Mouse (Mus musculus): Measurements from ENCODE around the gene 1110051M20Rik. TPM values are rescaled to one million over a fixed set of nuclear protein-coding genes. Genes with fewer than 3 reads are reported as not detected.

Gene 1110051M20Rik
- polyA plus RNA-seq, 1 experiment from 2014 or later = 161 TPM

GRCm38 (mm10) chr2:91329996-91330738 lies 114.3 kb downstream of the 1110051M20Rik start:
- Histone ChIP-seq H3K9ac (no peak overlapping the region), H3K4me1 (replicated peaks) (peaks cover 42% of the 10 kb centered on the region), H3K27me3 (no peaks in the 10 kb centered on the region), H3K9me3 (no peaks in the 10 kb centered on the region), H3K27ac (replicated peaks) (no peak overlapping the region), H3K36me3 (no peaks in the 10 kb centered on the region), H3K4me2 (no peak overlapping the region), H3K4me3 (no peak overlapping the region)
- ATAC-seq (ENCODE audit: low FRiP score, low read depth) = no peak
- WGBS = 46% methylated on average over 8 of the region's 8 CpGs

DNA sequence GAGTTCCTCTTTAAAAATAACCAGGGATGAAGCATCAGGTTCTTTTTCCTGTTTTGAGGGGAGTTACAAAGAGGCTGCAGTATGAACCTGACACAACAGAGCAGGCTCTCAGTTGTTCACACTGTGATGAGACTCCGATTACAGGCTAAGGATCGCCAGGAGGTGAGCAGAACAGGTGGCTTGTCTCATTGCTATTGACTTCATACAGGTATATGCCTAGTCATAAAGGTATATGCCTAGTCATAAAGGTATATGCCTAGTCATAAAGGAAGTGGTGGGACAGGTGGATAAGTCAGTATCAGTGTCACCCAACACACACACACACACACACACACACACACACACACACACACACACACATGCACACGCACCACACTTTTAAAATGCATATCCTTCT lies 115.8 kb downstream of the 1110051M20Rik start:
- ATAC-seq (ENCODE audit: low FRiP score, low read depth) = no peak
- H3K9ac ChIP-seq = no peak overlapping the region
- 81% methylated on average over 3 of the region's 3 CpGs for WGBS

GRCm38 (mm10) chr2:91327968-91328728 lies 116.4 kb downstream of the 1110051M20Rik start:
- H3K36me3 ChIP-seq = no peaks in the 10 kb centered on the region
- WGBS = 21% methylated on average over 12 of the region's 12 CpGs
- H3K4me3 ChIP-seq = no peak overlapping the region
- no peaks in the 10 kb centered on the region for H3K9me3 ChIP-seq
- no peak overlapping the region; the same call in 1 of the 2 replicates for H3K4me2 ChIP-seq
- H3K9ac ChIP-seq = no peak overlapping the region
- no peaks in the 10 kb centered on the region for H3K27me3 ChIP-seq
- peaks cover 53% of the 10 kb centered on the region for H3K4me1 ChIP-seq (replicated peaks)
- peak overlapping the region; percentile 61 for H3K27ac ChIP-seq (replicated peaks)
- ATAC-seq (ENCODE audit: low FRiP score, low read depth) = peak; percentile 85

More for the DNA sequence above, 115.8 kb downstream of the 1110051M20Rik start:
- peak overlapping the region; percentile 61 for H3K27ac ChIP-seq (replicated peaks)
- H3K9me3 ChIP-seq = no peaks in the 10 kb centered on the region
- H3K27me3 ChIP-seq = no peaks in the 10 kb centered on the region
- H3K4me2 ChIP-seq = no peak overlapping the region; the same call in 1 of the 2 replicates
- no peak overlapping the region for H3K4me3 ChIP-seq
- no peaks in the 10 kb centered on the region for H3K36me3 ChIP-seq
- peaks cover 53% of the 10 kb centered on the region for H3K4me1 ChIP-seq (replicated peaks)

GRCm38 (mm10) chr2:91326746-91327350 lies 117.7 kb downstream of the 1110051M20Rik start:
- Histone ChIP-seq H3K4me3 (no peak overlapping the region), H3K4me2 (no peak overlapping the region), H3K36me3 (no peaks in the 10 kb centered on the region), H3K4me1 (replicated peaks) (peaks cover 53% of the 10 kb centered on the region), H3K27me3 (no peaks in the 10 kb centered on the region), H3K27ac (replicated peaks) (no peak overlapping the region; the same call in 1 of the 2 replicates), H3K9me3 (no peaks in the 10 kb centered on the region), H3K9ac (no peak overlapping the region)
- no peak for ATAC-seq (ENCODE audit: low FRiP score, low read depth)
- WGBS = 80% methylated on average over 13 of the region's 13 CpGs

DNA sequence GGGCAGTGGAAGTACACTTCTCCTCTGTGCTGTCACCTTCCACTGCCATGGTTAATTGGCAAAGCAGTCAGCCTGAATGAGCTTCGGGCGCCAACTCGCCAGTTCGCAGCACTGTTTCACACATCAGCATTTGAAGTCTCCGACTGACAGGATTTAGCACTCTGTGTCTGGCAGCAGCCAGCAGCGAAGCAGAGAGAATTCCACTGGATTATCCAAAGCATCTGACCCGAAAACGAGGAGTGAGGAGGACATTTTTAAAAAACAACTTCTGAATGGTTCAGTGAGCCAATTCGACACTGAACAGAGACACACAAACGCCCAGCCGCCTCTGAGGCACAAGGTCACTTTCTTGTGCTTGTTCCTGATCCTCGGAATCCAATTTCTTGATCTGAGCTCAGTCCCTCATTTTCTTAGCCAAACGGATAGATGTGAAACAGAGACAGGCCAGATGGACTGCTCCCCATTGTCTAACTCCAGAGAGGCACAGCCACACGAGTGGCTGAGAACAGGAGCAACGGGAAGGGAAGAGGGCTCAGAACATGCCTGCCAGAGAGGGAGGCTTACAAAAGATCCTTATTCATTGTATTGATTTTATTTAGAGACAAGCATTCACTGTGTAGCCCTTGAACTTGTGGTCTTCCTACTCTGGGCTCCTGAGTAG lies 119.6 kb downstream of the 1110051M20Rik start:
- no peaks in the 10 kb centered on the region for H3K9me3 ChIP-seq
- no peaks in the 10 kb centered on the region for H3K27me3 ChIP-seq
- H3K9ac ChIP-seq = no peak overlapping the region
- WGBS = 35% methylated on average over 15 of the region's 15 CpGs
- ATAC-seq (ENCODE audit: low FRiP score, low read depth) = no peak
- H3K4me1 ChIP-seq (replicated peaks) = peaks cover 40% of the 10 kb centered on the region
- H3K36me3 ChIP-seq = no peaks in the 10 kb centered on the region
- H3K4me2 ChIP-seq = peak overlapping the region; percentile 5; the same call in 1 of the 2 replicates
- H3K27ac ChIP-seq (replicated peaks) = peak overlapping the region; percentile 70
- no peak overlapping the region for H3K4me3 ChIP-seq

DNA sequence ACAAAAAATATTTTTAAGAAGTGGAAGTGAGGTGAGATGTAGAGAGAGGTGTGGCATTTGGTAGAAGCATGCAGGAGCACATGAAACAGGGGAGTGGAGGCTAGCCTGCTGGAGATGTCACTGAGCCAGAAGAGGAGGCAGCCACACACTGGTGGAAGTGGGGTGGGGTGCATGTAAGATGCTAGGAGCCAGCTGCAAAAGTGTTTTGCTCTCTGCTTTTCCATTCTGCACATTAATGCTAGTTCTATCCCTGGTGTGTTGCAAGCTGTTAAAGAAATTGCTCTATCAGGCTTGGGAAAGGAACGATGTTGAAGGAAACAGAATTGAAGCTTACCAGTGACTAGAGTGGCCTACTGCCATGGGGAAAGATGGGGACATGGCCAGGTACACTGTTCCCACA lies 120.2 kb downstream of the 1110051M20Rik start:
- H3K4me1 ChIP-seq (replicated peaks) = peaks cover 35% of the 10 kb centered on the region
- no peak overlapping the region for H3K9ac ChIP-seq
- peak overlapping the region; percentile 70 for H3K27ac ChIP-seq (replicated peaks)
- peak overlapping the region; percentile 5; the same call in 1 of the 2 replicates for H3K4me2 ChIP-seq
- ATAC-seq (ENCODE audit: low FRiP score, low read depth) = no peak
- H3K9me3 ChIP-seq = no peaks in the 10 kb centered on the region
- WGBS = 25% methylated on average over 1 of the region's 1 CpGs
- no peaks in the 10 kb centered on the region for H3K27me3 ChIP-seq
- H3K4me3 ChIP-seq = no peak overlapping the region
- no peaks in the 10 kb centered on the region for H3K36me3 ChIP-seq

GRCm38 (mm10) chr2:91322490-91322889 lies 122.0 kb downstream of the 1110051M20Rik start:
- H3K27me3 ChIP-seq = no peaks in the 10 kb centered on the region
- H3K4me1 ChIP-seq (replicated peaks) = peaks cover 20% of the 10 kb centered on the region
- no peaks in the 10 kb centered on the region for H3K9me3 ChIP-seq
- H3K4me3 ChIP-seq = no peak overlapping the region
- WGBS = 85% methylated on average over 4 of the region's 4 CpGs
- H3K4me2 ChIP-seq = no peak overlapping the region
- no peaks in the 10 kb centered on the region for H3K36me3 ChIP-seq
- no peak for ATAC-seq (ENCODE audit: low FRiP score, low read depth)
- H3K9ac ChIP-seq = no peak overlapping the region
- no peak overlapping the region for H3K27ac ChIP-seq (replicated peaks)

- H3K4me1 ChIP-seq (replicated peaks) = peaks cover 15% of the 10 kb centered on the region
- no peaks in the 10 kb centered on the region for H3K36me3 ChIP-seq
- H3K9ac ChIP-seq = no peak overlapping the region
- 89% methylated on average over 2 of the region's 2 CpGs for WGBS
- H3K9me3 ChIP-seq = no peaks in the 10 kb centered on the region
- no peak for ATAC-seq (ENCODE audit: low FRiP score, low read depth)
- no peak overlapping the region for H3K27ac ChIP-seq (replicated peaks)
- no peak overlapping the region for H3K4me2 ChIP-seq
- H3K27me3 ChIP-seq = no peaks in the 10 kb centered on the region
- H3K4me3 ChIP-seq = no peak overlapping the region
Measured at GRCm38 (mm10) chr2:91321923-91322322, 122.6 kb downstream of the 1110051M20Rik start.

GRCm38 (mm10) chr2:91320559-91321529 lies 123.7 kb downstream of the 1110051M20Rik start:
- Histone ChIP-seq H3K36me3 (no peaks in the 10 kb centered on the region), H3K9me3 (no peaks in the 10 kb centered on the region), H3K9ac (no peak overlapping the region), H3K4me3 (no peak overlapping the region), H3K4me2 (no peak overlapping the region), H3K27me3 (no peaks in the 10 kb centered on the region), H3K4me1 (replicated peaks) (peaks cover 12% of the 10 kb centered on the region; the same call in 1 of the 2 replicates), H3K27ac (replicated peaks) (no peak overlapping the region)
- WGBS = 89% methylated on average over 10 of the region's 10 CpGs
- ATAC-seq (ENCODE audit: low FRiP score, low read depth) = no peak

DNA sequence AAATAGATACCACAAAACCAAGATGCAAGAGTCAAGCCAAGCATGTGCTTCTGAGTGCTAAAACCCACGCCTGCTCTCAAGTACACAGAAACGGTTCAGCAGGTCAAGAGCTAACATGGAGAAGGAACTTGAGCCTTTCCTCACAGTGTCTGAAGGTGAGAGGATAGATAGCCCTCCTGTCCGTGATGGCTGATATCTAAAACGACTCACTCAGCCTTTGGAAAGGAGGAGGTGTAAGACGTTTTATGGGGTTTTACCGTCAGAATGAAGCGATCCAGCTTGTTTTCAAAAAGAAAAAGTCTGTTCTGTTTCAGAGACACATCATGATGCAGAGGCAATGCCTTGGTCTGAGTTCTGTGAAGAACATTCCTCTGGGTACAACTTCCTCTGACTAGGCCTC lies 130.3 kb downstream of the 1110051M20Rik start:
- WGBS = 91% methylated on average over 7 of the region's 7 CpGs
- no peak for ATAC-seq (ENCODE audit: low FRiP score, low read depth)

More for the DNA sequence above, 130.3 kb downstream of the 1110051M20Rik start:
- H3K36me3 ChIP-seq = no peaks in the 10 kb centered on the region
- H3K9ac ChIP-seq = no peak overlapping the region
- H3K27ac ChIP-seq (replicated peaks) = no peak overlapping the region
- no peaks in the 10 kb centered on the region for H3K9me3 ChIP-seq
- H3K4me2 ChIP-seq = no peak overlapping the region
- 0 out of 2 replicates have a peak, but pooled peaks cover 7% of the 10 kb centered on the region for H3K4me1 ChIP-seq (replicated peaks)
- H3K27me3 ChIP-seq = no peaks in the 10 kb centered on the region
- no peak overlapping the region for H3K4me3 ChIP-seq

Data from hindbrain, embryonic 15.5 days (tissue).